Mouse (Mus musculus): ENCODE results near the gene Lipo2.
A peak's percentile ranks its signal among the peaks of the same experiment; 100 is the strongest.
"Not testable (repeated sequence)": the region's sequence is repeated elsewhere in the genome, so short reads cannot be mapped to it uniquely, and the experiment has no call there.

The Lipo2 gene

DNA sequence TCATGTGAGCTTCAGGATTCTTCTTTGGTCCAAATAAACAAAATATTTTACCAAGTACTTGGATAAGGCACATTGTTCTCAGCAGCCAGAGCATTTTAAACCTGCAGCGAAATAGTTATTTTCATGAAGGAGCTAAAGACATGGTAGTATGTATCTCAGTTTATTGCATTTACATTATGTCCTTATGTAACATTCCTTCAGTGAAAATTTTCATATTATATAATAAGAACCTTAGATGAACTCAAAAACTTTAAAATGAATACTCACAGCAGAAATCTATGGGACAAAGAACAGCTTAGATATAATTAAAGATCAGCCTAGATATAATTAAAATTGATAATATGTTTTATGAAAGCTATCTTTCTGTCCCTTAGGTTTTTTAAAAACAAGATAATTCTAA lies at the start of gene Lipo2:
Lipo2 (minus strand) TSS at position 101 of the 400 bp plus-strand sequence.
- not testable (repeated sequence) for DNase-seq (ENCODE audit: low spot score in 2 of 2)

DNA sequence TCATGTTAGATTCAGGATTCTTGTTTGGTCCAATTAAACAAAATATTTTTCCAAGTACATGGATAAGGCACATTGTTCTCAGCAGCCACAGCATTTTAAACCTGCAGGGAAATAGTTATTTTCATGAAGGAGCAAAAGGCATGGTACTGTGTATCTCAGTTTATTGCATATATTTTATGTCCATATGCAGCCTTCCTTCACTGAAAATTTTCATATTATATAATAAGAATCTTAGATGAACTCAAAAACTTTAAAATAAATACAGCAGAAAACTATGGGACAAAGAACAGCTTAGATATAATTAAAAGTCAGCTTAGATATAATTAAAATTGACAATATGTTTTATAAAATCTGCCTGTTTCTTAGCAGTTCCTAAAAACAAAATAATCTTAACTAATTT lies 36.2 kb upstream of the Lipo2 start, which contains the start of gene Lipo1:
Lipo1 (minus strand) TSS at position 101 of the 400 bp plus-strand sequence.
- DNase-seq (ENCODE audit: low spot score in 2 of 2), result not testable (repeated sequence)

- DNase-seq (ENCODE audit: low spot score in 2 of 2), result peak; percentile 20 to 25
Observed at GRCm38 (mm10) chr19:33786576-33787277, 35.6 kb upstream of the Lipo2 start.

GRCm38 (mm10) chr19:33761287-33762086 lies 10.3 kb upstream of the Lipo2 start, which contains the start of gene Lipo3:
Lipo3 (minus strand) TSS chr19:33761951.
- DNase-seq (ENCODE audit: low spot score in 2 of 2), result peak; percentile 2 to 4

Measured in frontal cortex, postnatal 36 days (tissue).